Mouse (Mus musculus) cerebellum, adult 11-12 months (tissue): ENCODE measurements around the gene Ambra1.
"Not testable (repeated sequence)": the region's sequence is repeated elsewhere in the genome, so short reads cannot be mapped to it uniquely, and the experiment has no call there.

Source experiments
- DNase-seq: peaks from one replicate; pipeline ENCODE4 v3.0.0; 2022

Gene Ambra1

DNA sequence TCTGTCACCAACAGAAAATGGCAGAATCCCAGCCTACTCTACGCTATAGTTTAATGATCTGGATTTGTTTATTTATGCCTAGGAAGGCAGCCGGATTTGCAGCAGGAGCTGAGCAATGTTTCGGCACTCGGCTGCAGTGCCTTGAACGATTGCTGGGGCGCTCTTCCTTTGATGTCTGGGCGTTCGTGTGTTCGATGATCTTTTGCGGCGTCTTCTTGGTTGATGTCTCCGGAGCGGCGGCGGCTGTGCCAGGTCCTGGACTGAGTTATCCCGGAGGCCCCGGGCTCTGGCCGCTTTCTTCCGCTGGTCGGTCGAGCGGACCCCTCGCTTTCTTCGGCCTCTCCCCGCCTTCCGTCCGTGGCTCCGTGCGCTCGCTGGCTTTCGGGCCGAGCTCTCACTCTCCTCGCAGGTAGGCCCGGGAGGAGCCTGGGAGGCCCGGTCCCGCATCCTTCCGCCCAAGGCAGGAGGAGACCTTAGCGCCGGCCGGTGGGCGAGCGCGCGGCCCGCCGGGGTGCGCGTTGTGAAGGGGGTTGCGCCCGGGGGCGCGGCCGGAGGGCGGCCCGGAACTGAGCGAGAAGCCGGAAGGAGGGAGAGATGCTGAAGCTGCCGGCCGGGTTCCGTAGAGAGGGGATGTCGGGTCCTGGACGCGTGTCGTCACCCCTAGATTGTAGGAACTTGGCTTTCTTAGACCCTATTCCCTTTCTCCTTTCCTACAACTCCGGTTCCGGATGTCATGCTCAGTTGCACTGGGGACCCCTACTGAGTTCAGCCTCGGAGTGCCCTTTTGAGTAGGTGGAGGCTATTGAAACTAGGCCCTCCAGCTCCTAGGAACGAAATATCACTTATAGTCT, at the start of gene Ambra1:
Gene Ambra1, plus strand, starts transcription at position 164 of the 851 bp plus-strand sequence.
- DNase-seq: peak; percentile 86

DNA sequence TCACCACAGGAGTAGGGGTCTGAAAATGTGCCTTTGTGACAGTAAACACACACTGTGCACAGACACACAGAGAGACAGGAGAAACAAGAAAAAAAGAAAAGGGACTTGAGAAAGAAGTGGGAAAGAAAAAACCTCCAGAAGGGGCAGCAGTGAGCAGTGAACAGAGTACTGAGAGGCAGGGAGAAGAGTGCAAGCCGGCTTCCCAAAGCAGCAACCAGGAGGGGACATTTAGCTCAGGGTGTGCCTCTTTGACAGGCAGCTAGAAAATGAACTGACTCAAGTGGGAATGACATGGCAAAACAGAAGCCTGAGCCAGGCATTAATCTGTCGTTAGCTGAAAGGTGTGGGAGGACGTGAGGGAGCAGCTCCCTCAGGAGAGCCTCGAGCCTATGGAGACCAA, 47.1 kb upstream of the Ambra1 start:
- DNase-seq: no peak

DNA sequence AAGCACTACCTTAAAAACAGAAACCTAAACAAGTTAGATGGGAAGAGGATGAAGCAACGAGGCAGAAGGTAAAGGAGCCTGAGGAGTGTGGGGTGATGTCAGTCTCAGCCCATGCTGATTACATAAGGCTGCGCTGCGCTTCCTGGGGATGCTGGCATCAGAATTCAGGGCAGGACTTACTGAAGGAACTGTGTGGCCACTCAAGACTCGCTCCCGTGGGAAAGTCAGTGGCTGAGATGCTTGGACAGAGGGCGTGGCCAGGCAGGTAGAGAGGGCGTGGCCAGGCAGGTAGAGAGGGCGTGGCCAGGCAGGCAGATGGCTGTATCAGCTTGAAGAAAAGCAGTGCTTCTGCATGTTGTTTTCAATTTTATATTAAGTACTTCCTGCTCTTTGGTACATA, 46.0 kb upstream of the Ambra1 start:
- peak; percentile 39 for DNase-seq

DNA sequence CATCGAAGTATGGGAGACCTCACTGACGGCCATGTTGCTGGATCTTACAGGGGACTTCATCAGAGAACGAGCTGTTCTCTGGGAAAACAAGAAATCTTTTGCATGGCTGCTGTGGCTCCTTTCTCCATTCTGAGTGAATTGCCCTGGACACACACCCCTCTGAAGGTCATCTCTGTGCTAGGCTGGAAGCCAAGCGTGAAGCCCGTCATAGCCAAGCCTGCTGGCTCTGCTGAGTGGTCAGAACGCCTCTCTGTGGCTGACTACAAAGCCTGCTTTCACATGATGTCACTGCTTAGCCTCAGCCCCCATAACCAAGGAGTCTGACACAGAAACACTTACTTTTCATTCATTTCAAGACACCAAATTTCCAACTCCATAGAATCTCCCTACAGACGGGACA, 40.5 kb upstream of the Ambra1 start:
- DNase-seq: no peak

DNA sequence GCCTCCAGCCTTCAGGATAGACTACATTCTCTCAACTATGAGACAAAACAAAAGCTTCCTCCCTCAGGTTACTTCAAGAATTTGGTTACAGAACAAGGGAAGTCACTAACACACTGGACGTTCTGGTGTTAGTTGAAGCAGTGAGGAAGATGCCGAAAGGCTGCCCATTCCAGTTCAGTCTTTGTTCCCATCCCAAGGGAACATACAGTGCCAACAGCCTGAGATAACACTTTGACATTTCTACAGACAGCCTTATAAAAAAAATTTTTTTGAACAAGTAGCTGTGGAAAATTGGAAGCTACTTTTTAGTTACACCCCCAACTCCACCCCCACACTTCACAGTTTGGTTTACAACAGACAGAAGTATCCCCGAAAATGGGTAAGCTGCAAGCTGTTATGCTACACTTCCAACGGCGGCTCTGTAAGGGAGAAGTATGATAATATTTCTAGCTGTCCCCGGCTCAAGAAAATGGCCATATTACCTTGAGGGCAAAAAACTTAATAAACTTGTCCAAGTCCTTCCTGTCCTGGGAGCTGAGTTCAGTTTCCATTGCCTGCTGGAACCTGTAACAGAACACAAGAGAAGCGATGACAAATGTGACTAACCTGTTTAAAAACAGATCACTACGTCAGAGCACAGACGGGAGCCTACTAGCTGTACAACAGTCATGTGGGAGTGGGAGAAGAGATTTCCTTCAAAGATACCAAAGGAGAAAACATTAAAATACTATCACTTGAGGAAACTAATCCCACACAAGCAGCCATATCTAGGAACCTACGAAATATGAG, 34.3 kb upstream of the Ambra1 start:
- DNase-seq: no peak

DNA sequence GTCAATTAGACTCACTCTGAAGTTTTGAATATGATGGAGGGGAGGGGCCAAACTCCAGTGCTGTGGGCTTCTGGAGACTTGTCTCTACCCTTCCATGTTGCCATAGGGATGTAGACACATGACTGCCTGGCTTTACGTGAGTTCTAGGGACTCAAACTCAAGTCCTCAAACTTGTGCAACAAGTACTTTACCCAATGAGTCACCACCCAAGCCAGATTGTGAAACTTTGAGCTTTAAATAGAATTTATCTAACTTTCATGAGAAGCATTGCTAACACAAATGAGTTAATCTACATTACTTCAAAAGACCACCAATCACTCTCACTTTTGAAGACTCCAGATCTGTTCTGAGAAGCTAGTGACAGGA, 33.7 kb upstream of the Ambra1 start:
- DNase-seq: no peak

DNA sequence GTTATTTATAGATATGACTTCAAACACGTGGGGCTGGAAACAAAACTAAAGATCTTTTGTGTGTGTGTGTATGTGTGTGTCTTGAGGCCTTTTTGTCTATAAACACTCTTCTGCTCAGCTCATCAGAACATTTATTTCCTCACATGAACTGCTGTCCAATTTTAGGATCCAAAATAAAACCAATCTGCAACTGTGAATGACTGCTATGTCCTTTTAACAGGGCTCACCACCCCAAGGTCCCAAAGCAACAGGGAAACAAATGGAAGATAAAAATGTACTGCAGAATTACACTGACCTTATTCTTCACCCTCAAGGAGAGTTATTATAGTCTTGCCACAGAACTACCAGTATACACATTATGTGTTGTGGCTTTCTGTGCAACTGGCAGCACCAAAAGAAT, 30.7 kb upstream of the Ambra1 start:
- DNase-seq: no peak

DNA sequence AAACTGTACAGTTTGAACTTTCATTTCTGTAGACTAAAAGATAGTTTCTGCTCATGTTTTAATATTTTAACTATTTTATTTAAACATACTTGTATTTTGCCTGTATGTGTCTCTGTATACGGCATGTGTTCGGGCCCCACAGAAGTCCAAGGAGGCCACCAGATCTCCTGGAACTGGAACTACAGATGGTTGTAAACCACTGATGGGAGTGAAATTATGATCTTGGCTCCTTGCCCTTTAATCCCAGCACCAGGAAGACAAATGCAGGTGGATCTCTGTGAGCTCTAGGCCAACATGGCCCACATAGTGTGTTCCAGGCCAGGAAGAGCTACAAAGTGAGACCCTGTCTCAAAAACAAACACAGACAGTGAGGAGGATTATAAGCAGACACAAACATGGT, 28.6 kb upstream of the Ambra1 start:
- DNase-seq: no peak

DNA sequence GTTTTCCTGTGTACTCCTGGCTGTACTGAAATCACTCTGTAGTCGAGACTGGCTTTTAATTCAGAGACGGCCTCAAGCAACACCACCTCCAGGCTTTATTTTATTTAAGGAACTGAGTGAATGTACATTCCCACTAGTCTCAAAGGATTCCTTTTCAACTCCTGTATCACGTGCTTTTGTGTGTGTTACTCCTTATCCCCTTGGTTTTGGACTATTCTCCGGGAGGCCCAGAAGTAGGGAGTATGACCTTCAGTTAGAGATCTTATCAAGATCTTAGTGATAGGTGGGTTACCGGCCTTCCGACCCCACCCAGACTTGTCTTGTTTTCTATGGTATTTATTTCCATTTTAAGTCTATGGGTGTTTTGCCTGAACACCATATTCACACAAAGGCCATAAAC, 24.2 kb upstream of the Ambra1 start:
- DNase-seq: no peak

DNA sequence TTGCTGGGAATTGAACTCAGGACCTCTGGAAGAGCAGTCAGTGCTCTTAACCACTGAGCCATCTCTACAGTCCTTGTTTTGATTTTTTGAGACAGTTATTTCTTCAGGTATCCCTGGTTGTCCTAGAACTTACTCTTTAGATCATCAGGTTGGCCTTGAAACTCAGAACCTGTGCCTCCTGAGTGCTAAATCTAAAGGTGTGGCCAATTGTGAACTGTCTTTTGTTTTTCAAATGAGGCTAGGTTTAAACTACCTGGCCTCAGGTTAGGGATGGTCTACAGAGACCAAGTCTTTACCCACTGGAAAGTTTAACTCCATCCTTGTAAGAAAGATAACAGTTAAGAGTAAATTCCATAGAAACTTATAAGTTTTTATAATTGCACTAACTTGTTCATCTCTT, 23.5 kb upstream of the Ambra1 start:
- DNase-seq: no peak

DNA sequence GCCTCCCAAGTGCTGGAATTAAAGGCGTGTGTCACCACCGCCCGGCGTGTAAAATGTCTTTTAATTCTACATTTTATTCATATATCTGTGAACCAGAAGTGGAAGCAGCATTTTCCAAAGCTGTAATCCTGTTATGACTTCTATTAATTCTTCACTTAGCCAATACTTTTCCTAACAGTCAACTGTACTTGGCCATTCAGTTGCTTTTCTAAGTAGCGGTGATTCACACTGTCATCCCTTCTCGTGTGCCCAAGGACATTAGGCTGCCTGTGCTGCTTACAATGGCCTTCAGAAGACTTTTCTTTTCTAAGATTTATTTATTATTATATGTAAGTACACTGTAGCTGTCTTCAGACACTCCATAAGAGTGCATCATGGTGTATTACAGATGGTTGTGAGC, 21.6 kb upstream of the Ambra1 start:
- no peak for DNase-seq

DNA sequence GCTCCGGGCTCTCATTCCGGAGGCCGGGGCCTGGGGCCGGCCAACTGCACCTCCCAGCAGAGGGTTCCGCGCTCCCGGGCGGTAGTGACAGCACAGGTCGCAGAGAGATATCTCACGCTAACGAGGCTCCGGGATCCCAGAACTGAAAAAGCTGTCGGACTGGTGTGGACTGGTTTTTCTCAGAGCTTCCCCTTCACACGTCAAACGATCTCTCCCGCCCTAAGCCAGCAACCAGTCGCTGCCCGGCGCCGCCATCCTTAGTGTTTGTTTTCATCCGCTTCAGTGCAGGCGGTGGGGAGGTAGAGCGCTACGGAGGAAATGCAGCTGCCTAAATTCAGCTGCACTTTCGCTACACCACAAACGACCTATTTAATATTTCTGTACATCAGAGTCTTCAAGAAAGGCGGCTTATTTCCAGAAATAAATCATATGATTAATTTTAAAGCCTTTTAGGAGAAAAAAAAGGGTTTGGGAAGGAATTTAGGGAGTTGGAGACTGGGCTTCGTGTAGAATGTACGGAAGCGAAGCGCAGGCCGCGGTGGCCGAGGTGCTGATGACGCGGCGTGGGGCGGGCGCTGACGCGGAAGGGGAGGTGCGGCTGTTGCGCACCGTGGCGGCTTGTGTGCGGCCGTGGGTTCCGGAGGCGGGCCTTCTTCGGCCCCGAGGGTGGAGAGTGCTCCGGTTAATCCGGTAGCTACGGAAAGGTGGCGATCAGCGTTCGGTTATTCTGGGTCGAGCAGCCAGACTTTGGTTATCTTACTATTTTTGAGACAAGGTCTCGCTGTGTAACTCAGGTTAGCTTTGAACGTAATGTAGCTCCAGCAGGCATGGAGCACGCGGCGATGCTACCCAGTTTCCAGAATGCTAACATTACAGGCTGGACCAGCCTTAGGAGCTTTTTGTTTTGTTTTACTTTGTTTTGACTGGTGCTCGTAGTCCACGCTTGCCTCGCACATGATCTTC, 19.4 kb upstream of the Ambra1 start, which contains the start of the genes Atg13 and Harbi1:
Gene Atg13, minus strand, starts transcription at position 305 of the 963 bp plus-strand sequence.
Gene Harbi1, plus strand, starts transcription at position 581 of the 963 bp plus-strand sequence.
- peak; percentile 90 for DNase-seq

DNA sequence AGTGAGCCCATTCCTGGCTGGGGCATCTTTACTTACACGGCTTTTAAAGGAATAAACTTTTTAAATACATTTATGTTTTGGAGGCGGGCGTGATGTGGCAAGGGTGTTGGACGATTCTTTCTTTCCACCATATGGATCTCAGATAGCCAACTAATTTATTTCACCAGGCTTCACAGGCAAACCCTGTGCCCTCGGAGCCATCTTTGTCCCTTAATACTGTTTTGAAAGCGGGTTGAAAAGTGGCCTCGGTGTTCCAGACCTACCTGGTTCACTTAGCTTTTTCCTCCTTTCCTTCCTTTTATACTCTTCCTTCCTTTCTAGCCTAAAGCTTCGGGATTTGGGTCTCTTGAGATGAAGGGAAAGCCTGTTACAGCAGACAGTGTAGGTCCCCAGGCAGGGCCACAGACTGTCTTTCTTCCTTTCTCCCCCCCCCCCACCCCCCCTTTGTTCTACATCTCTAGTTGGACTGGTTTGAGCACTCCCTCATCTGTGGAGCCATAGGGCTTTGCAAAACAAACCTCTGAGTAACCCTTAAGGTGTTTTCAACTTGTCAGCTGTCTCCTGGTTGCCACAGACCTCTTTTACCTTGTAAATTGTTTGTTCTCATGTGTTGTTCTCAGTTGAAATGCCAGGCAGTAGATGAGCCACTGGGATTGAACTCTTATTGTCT, 18.5 kb upstream of the Ambra1 start:
- no peak for DNase-seq

DNA sequence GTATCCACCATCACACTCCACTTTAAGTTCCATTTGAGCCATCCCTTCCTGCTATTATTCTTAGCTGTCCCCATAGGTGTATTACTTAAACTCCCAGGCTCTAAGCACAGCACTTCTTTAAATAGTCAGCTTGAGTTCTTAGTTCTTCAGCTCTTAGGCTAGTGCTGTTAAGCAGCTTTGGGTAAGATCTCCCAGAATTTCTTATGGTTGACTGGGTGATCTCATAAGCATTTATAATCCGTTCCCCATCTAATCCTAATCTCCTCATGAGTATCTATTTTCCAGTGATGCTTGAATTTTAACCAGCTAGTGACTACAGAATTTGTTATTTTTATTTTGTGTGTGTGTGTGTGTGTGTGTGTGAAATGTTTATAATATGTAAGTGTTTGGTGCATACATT, 15.0 kb upstream of the Ambra1 start:
- DNase-seq: no peak

DNA sequence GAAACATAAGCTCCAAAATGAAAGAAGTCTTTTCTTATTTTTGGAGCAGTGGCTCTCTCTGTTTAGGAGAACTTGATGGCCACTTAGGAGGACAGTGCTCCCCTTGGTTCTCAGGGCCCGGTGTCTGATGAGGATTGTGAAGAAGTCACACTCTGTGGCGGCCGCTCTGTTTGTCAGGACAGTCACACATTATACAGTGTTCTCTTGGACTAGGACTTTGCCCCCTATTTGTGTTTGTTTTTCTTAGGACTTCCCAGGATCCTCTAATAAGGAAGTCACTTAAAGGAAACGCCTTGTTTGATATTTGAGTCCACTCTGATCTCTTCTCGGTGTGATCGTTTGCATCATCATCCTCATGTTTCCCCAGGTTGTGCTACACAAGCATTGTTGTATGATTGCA, 11.7 kb upstream of the Ambra1 start:
- DNase-seq: no peak

DNA sequence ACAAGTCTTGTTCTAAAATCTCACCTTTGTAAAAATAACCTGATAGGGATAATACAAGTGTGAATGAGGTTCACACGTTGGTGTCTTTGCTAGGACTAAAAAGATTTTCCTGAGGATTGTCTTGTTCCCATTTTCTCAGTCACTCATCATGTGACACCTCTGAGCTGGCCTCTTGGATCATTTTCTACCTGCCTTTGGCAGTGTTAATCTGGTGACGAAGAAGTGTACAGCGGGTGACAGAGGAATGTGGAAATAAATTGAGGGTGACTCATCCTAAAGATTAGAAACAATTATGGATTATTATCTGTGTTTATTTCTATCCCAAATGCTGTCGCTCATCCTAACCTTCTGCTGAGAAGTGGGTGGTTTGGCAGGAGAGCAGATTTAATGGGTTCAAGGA, 6.6 kb upstream of the Ambra1 start:
- DNase-seq: no peak

DNA sequence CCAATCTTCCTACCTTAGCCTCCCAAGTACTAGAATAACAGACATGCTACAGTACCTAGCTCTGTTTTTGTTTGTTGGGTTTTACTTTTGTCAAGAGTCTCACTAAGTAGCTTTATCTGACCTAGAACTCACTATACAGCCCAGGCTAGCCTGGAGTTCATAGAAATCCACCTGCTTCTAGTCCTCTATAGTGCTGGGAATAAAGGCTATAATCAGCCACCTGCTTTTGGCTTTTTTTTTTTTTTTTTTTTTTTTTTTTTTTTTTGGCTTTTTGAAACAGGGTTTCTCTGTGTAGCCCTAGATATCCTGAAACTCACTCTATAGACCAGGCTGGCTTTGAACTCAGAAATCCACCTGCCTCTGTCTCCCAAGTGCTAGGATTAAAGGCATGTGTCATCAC, 6.0 kb upstream of the Ambra1 start:
- no peak for DNase-seq

DNA sequence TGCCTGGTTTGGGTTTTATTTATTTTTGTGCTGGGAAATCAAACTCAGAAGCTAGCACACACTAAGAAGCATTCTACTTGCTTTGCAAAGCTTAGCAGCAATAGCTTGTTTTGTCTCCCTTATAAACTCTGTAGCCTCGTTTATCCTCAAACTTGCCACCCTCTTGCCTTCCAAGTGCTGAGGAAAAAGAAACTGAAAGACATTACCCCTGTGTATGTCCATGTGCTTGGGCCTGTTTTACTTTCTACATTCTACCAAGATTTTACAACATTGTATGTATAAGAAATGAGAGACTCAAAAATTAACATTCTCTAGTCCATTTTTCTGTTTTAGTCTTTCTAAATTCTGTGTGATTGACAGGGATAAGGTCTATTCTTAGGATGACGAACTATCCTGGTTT, 5.2 kb upstream of the Ambra1 start:
- DNase-seq: no peak

DNA sequence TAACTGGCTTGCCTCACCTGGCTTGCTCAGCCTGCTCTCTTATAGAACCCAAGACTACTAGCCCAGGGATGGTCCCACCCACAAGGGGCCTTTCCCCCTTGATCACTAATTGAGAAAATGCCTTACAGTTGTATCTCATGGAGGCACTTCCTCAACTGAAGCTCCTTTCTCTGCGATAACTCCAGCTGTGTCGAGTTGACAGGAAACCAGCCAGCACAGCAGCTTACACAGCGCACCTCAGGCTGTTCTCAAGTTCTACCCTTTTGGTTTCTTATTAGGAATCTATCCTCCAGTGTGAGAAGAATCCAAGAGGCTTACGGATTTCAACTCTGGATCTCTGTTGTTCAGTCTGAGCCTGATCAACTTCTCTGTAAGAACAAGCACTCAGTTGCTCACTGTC, 4.5 kb upstream of the Ambra1 start:
- DNase-seq: not testable (repeated sequence)

DNA sequence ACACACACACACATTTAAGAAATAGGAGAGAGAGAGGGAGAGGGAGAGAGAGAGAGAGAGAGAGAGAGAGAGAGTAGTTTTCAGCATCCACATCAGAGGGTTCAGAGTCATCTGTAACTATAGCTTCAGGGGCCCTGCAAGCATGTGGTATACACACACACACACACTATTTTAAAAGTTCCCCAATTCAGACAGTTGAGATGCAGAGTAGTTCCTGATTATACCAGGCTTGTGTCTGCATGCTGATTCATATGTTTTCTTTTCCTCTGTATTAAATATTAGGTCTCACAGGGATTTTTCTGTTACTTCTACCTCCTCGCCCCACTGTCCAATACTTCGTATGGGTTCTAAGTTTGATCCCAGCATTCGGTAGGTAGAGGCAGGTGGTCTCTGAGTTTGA, 2.9 kb upstream of the Ambra1 start:
- no peak for DNase-seq

DNA sequence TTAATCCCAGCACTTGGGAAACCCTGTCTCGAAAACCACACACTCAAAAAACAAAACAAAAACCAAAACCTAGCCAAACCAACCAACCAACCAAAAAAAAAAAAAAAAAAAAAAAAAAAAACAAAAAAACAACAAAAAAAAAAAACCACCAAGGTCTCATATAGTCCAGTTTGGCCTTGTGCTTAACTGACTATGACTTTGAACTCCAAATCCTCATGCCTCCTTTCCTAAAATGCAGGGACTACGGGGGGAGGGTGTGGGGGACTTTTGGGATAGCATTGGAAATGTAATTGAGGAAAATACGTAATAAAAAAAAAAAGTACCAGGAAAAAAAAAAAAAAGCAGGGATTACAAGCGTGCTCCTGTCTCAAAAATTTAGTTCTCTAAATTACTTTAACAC, 363 bp upstream of the Ambra1 start:
- no peak for DNase-seq

DNA sequence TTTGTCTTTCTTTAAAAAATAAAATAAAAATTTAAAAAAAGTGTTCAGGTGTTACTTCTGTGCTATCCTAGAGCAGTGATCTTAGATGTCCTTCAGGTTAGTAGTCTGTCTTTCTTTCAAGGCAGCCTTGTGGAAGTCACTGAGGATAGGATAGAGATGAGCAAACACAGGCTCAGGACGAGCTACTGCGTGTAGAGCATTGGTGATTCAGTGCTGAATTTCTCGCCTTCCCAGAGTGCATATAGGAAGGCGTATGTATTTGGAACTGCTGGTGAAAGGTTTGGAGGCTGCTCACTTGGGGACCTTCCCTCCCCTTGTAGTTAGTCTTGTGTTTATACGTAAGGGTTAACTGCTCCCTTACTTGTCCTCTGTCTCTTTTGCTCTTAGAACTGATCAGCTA, 5.3 kb downstream of the Ambra1 start:
- DNase-seq: no peak

DNA sequence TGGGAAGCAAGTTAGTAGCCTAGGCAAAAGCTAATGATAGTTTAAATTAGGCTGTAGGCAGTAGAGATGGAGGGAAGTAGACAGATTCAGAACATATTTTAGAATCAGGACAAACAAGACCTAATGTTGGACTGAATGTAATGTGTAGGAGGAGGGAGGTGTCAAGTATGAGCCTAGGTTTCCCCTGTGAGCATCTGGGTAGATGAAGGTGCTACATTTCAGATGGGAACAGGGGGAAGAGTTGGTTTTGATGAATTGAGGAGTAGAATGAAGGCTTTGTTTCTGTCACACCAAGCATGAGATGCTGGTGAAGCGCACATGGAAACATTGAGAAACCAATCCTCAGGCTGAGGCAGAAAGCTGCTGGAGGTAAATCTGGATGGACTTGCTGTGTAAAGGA, 9.7 kb downstream of the Ambra1 start:
- no peak for DNase-seq
